Mouse (Mus musculus) spleen, postnatal 4 days (tissue): ENCODE measurements around the gene Ell3.
A peak's percentile ranks its signal among the peaks of the same experiment; 100 is the strongest.
"Not testable (repeated sequence)": the region's sequence is repeated elsewhere in the genome, so short reads cannot be mapped to it uniquely, and the experiment has no call there.

Source experiments
- DNase-seq, 2 experiments: peaks; one replicate each; pipeline ENCODE4 v3.0.0; 2022; ENCODE audit warnings: low spot score in 2 of 2

Ell3 gene

GRCm38 (mm10) chr2:121444178-121444577 is at the start of gene Ell3:
Ell3 (minus strand) TSS chr2:121444278.
- DNase-seq, result no peak

GRCm38 (mm10) chr2:121484403-121484802 is 40.3 kb upstream of the Ell3 start:
- DNase-seq, result not testable (repeated sequence)

GRCm38 (mm10) chr2:121483576-121483975 is 39.5 kb upstream of the Ell3 start:
- DNase-seq, result no peak

DNA sequence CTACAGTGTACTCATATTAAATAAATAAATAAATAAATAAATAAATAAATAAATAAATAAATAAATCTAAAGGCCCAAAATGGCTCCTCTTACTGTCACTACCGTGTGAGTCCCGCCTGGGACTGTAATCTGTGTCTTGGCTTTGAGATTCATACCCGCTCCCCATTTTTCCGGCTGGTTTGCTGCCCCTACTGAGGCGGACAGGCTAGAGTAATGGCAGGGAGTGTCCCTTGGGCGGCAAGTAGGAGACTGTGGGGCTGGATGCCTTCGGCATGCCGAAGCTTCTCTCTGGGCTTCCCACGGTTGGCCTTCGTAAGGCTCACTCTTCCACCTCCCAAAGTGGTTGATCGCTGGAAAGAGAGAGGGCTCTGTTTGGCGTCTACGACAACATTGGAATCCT is 36.8 kb upstream of the Ell3 start:
- DNase-seq, result not testable (repeated sequence)

- DNase-seq, result peak; percentile 35 to 67
Observed at GRCm38 (mm10) chr2:121480498-121480897, 36.4 kb upstream of the Ell3 start.

DNA sequence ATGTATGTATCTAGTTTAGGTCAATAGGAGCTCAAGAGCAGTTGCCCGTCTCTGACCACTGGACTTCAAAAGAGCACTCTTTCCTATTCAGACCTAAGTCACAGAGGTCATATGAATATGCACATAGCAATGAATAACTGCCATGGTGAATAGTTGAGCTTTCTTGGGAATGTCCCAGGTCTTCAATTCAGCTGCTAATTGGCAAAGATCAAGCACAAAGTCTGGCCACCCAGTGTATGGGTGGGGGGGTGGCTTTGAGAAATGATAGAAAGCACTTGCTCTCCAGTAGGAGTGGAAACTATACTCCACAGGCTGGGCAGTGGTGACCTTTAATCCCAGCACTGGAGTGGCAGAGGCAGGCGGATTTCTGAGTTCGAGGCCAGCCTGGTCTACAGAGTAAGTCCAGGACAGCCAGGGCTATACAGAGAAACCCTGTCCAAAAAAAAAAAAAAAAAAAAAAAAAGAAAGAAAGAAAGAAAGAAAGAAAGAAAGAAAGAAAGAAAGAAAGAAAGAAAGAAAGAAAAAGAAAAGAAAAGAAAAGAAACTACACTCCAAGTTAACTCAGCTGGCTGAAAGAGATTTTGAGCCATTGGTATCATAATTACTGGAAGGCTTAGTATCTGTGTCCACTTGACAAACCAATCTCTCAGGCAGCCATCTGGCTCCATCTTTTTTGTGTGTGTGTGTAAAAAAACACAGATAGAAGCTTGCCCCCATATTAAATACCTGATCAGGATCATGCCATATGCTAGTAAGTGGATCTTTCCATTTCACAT is 33.6 kb upstream of the Ell3 start:
- DNase-seq, result no peak

- not testable (repeated sequence) for DNase-seq
Observed at GRCm38 (mm10) chr2:121475306-121475705, 31.2 kb upstream of the Ell3 start.

GRCm38 (mm10) chr2:121474180-121474535 is 30.1 kb upstream of the Ell3 start:
- peak in 1 of 2 experiments; percentile 62 for DNase-seq

DNA sequence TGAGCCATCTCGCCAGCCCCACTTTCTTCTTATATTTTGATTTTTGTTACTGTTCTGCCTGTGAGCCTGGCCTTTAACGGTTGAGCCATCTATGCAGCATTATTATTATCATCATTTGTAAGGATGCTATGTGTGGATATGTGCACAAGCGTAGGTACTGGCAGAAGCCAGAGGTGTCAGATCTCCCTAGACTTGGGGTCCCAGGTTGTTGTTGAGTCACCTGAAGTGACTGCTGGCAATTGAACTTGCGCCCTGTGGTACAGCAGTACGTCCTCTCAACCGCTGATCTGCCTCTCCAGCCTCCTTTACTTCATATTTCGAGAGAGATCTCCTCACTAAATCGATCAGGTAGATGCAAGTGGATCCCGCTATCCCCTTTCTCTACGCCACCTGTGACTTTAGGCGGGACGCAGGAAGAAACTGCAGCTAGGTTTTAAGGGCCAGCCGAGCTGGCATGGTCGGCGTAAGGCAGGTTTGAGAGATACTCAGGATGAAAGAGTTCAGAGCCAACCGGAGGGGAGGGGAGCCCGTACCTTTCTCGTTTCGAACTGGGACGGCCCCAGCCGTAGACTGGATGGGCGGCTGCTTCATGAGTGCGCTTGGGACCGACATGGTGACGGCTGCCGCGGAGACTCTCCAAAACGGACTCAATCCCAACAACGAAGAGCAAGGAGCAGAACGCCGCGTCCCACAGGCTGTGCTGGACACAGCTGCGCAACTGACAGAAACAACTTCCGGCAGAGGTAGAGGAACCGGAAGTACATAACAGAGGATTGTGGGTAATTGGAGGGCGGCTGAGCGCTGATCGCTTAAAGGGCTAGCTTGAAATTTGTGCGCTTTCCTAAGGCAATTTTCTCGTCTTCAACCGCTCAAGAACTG is 29.5 kb upstream of the Ell3 start, which contains the start of gene Mfap1b:
TSS of gene Mfap1b (minus strand) at position 767 of the 879 bp plus-strand sequence.
- DNase-seq, result peak; percentile 77 to 86

DNA sequence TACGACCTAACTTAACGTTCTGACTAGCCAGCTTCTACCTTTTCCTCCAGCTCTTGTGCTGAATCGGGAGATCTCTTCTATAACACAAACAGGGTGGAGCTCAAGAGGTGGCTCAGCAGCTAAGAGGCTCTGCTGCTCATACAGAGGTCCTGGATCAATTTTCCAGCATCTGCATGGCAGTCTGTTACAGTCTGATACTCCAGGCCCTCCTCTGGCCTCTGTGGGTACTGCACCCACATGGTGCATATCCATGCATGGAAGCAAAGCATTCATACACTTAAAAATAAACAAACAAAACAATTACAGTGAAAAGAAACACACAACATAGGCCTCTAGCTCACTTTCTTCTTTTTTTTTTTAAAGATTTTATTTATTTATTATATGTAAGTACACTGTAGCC is 28.7 kb upstream of the Ell3 start:
- not testable (repeated sequence) for DNase-seq

DNA sequence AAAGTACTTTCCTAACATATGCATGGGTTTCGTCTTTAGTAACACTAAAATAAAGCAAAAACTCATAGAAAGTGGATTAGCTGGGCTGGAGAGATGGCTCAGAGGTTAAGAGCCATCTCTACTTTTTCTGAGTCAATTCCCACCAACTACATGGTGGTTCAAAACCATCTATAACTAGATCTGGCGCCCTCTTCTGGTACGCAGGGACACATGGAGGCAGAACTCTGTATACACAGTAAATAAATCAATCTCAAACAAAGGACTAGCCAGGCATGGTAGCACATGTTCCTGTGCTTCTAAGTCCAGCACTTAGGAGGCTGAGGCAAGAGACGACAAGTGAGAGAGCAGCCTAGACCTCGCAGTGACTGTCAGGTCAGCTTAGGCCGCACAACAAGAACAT is 24.9 kb upstream of the Ell3 start:
- DNase-seq, result not testable (repeated sequence)

DNA sequence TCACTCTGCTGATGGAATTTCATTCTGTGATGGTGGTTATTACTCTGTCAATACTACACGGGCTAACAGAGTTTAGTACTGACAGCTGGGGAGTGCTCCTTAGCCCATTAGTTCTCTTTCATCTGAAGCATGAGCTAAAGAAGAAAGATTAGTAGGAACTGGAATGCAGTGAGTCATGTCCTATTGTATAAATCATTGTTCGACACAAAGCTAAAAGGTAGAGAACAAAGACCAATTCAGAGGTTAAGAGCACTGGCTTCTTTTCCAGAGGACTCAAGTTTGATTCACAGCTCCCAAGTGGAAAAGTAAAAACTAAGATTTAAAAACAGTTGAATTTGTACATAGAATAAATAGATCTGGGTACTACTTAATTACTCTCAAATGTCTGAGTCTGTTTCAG is 16.0 kb upstream of the Ell3 start:
- DNase-seq, result no peak

DNA sequence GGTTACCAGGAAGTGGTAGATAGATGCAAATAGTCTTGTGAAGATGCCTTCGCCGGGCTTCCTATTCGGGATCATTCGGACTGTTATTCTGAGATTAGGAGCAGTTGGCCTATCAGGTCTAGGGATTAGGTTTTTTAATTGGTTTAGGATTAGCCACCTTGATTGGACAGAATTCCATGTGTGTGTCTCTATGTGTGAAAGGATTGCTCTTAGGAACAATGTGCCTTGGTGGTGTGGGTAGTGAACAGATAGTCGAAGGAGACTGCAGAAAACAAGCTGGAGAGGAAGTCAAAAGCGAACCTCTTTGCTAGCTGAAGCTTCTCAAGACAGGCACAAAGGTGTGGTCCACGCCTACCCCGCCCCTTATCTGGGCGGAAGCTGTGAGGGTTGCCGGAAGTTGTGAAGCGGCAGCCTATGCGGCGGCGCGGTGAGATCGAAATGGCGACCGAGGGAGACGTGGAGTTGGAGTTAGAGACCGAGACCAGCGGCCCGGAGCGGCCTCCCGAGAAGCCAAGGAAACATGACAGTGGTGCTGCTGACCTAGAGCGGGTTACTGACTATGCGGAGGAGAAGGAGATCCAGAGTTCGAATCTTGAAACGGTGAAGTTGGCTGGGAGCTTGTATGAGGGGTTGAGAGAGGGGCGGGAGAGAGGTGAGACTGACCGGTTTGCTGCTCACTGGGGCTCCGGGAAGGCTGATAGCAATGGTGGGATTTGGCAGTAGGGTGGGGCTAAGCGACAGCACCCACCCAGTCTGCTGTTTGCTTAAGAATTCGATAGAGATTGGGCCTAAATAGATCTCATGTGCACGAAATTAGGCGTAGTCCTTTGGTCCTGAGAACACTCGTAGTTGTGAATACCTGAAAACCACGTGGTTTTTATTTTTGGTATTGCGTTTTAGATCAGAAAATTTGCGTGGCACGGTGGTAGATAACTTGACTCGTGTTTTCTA is 12.9 kb upstream of the Ell3 start, which contains the start of gene Serinc4:
TSS of gene Serinc4 (minus strand) at position 90 of the 951 bp plus-strand sequence.
- peak; percentile 87 to 93 for DNase-seq

GRCm38 (mm10) chr2:121455534-121455933 is 11.5 kb upstream of the Ell3 start:
- no peak for DNase-seq

GRCm38 (mm10) chr2:121453917-121454316 is 9.8 kb upstream of the Ell3 start:
- DNase-seq, result no peak

DNA sequence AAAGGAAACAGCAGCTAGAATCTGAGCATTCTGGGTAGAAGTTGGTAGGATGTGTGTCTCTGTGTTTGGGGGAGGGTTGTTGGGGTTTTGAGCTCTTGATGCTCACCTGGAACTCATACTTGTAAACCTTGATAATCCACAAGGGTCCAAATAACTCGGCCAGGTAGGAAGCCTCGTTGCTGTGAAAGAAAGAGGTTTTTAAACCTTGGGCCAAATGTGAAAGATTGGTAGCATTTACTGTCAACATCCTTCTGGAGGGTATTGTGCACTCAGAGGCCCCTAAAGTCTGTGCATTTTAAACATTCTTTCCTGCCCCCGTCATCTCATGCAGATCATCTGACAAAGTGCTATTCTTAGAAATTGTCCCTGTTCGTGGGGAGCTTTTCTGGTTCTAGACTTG is 8.9 kb upstream of the Ell3 start, which contains the start of gene Hypk:
TSS of gene Hypk (plus strand) at position 301 of the 400 bp plus-strand sequence.
- DNase-seq, result no peak

- DNase-seq, result no peak
Observed at GRCm38 (mm10) chr2:121452361-121452760, 8.3 kb upstream of the Ell3 start.

GRCm38 (mm10) chr2:121450093-121450492 is 6.0 kb upstream of the Ell3 start:
- no peak for DNase-seq

DNA sequence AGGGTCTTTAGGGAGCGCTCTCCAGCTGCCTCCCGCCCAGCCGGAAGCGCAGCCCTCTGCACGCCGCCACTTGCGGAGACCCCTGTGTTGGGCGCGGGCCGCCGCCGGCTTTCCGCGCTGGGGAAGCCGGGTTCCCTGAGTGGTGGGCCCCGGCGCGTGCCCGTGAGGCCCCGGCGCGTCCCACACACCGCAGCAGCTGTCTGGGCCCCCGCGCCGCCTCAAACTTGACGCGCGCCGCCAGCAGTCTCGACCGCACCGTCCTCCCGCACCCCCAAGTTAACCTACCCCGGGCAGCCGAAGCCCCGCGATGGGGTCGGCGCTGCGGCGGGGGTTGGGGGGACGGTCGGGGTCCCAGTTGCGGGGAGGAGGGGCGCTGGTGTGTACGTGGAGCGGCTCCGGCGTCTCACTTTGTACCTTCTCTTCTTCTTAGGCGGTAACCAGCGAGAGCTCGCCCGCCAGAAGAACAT is 5.5 kb upstream of the Ell3 start:
- DNase-seq, result no peak

- DNase-seq, result peak; percentile 99
Observed at GRCm38 (mm10) chr2:121448739-121449535, 4.9 kb upstream of the Ell3 start, which contains the start of gene Serf2. Serf2 (plus strand) TSS chr2:121449195.
